Comparison of ENCODE assay signal across 29 mouse cellular contexts in genomic region chr1:125156093-125156492, GRCm38 (mm10).
"Had no signal": no experiment of that assay in that cellular context is flagged by ENCODE, and none has a peak within 500 bp of the region (broad histone marks: within the 10 kb centered on the region; RNA-seq: fewer than 3 reads in every experiment).

No protein-coding gene starts in this region.

- H3K36me3 ChIP-seq: limb, embryonic 10.5 days; limb, embryonic 12.5 days; limb, embryonic 13.5 days; limb, embryonic 15.5 days; liver, embryonic 12.5 days; liver, embryonic 13.5 days; liver, embryonic 15.5 days; lung, embryonic 15.5 days; midbrain, embryonic 10.5 days; midbrain, embryonic 12.5 days; midbrain, embryonic 13.5 days; midbrain, embryonic 15.5 days had no signal

- H3K27ac ChIP-seq: limb, embryonic 10.5 days; limb, embryonic 12.5 days; limb, embryonic 13.5 days; limb, embryonic 15.5 days; liver, embryonic 12.5 days; liver, embryonic 13.5 days; liver, embryonic 14.5 days; liver, embryonic 15.5 days; lung, embryonic 15.5 days; macrophage; midbrain, embryonic 10.5 days; midbrain, embryonic 12.5 days; midbrain, embryonic 13.5 days; midbrain, embryonic 15.5 days had no signal

- H3K4me1 ChIP-seq: limb, embryonic 12.5 days; limb, embryonic 13.5 days; limb, embryonic 15.5 days; liver, embryonic 12.5 days; liver, embryonic 13.5 days; liver, embryonic 15.5 days; lung, embryonic 15.5 days; megakaryocyte, embryonic 14.5 days; midbrain, embryonic 10.5 days; midbrain, embryonic 12.5 days; midbrain, embryonic 13.5 days; midbrain, embryonic 15.5 days had no signal

- H3K9ac ChIP-seq: limb, embryonic 12.5 days; limb, embryonic 13.5 days; limb, embryonic 15.5 days; liver, embryonic 12.5 days; liver, embryonic 13.5 days; liver, embryonic 14.5 days; liver, embryonic 15.5 days; liver, postnatal 0 days; lung, embryonic 14.5 days; lung, embryonic 15.5 days; midbrain, embryonic 12.5 days; midbrain, embryonic 13.5 days; midbrain, embryonic 15.5 days had no signal

- H3K4me3 ChIP-seq: limb, embryonic 10.5 days; limb, embryonic 12.5 days; limb, embryonic 13.5 days; limb, embryonic 15.5 days; liver, embryonic 12.5 days; liver, embryonic 13.5 days; liver, embryonic 15.5 days; lung, embryonic 15.5 days; megakaryocyte, embryonic 14.5 days; midbrain, embryonic 10.5 days; midbrain, embryonic 12.5 days; midbrain, embryonic 13.5 days; midbrain, embryonic 15.5 days; myocyte had no signal

- DNase-seq: left cerebral cortex, postnatal 4 days; liver; liver, embryonic 13.5 days; liver, postnatal 0 days; lung, adult 18-20 months; lung, adult 2 months; lung, embryonic 14.5 days; lung, postnatal 10 days; lung, postnatal 14 days; lung, postnatal 36 days; lung, postnatal 4 days; midbrain, embryonic 14.5 days had no signal

- H3K4me2 ChIP-seq: limb, embryonic 12.5 days; limb, embryonic 13.5 days; limb, embryonic 15.5 days; liver, embryonic 11.5 days; liver, embryonic 12.5 days; liver, embryonic 13.5 days; liver, embryonic 15.5 days; lung, embryonic 14.5 days; lung, embryonic 15.5 days; midbrain, embryonic 11.5 days; midbrain, embryonic 12.5 days; midbrain, embryonic 13.5 days; midbrain, embryonic 15.5 days had no signal

- H3K9me3 ChIP-seq: limb, embryonic 10.5 days; limb, embryonic 12.5 days; limb, embryonic 13.5 days; limb, embryonic 15.5 days; liver, embryonic 12.5 days; liver, embryonic 15.5 days; lung, embryonic 15.5 days; midbrain, embryonic 10.5 days; midbrain, embryonic 12.5 days; midbrain, embryonic 13.5 days; midbrain, embryonic 15.5 days had no signal

- H3K27me3 ChIP-seq: limb, embryonic 12.5 days; limb, embryonic 13.5 days; limb, embryonic 15.5 days; liver, embryonic 12.5 days; liver, embryonic 13.5 days; liver, embryonic 15.5 days; lung, embryonic 15.5 days; megakaryocyte, embryonic 14.5 days; midbrain, embryonic 12.5 days; midbrain, embryonic 13.5 days; midbrain, embryonic 15.5 days had no signal
